Mouse (Mus musculus) heart, embryonic 12.5 days (tissue): ENCODE results near the gene F13b. TPM values are rescaled to one million over a fixed set of nuclear protein-coding genes. Genes with fewer than 3 reads are reported as not detected.

Source experiments
- ATAC-seq: fragments of 200-750 bp; cut with Nextera tagmentation; 2 replicates; pipeline ENCODE4 v1.8.0; 2017; ENCODE audit warnings: moderate TSS enrichment, moderate library complexity; ENCODE audit not compliant: insufficient number of reproducible peaks, low FRiP score
- H3K27ac ChIP-seq: fragments of 300-500 bp; sonication (generic); 2 replicates; pipeline ENCODE4 v1.5.1; 2016; ENCODE audit warnings: mild to moderate bottlenecking, moderate library complexity; ENCODE audit not compliant: poor library complexity, severe bottlenecking
- H3K27me3 ChIP-seq: fragments of 300-500 bp; sonication (generic); replicated peaks from 2 replicates; pipeline ENCODE4 v1.6.1; 2016; ENCODE audit warnings: mild to moderate bottlenecking, moderate library complexity
- H3K36me3 ChIP-seq: fragments of 300-500 bp; sonication (generic); 2 replicates; pipeline ENCODE4 v1.6.1; 2016; ENCODE audit warnings: mild to moderate bottlenecking, moderate library complexity
- H3K4me1 ChIP-seq: fragments of 300-500 bp; sonication (generic); replicated peaks from 2 replicates; pipeline ENCODE4 v1.6.1; 2016; ENCODE audit warnings: mild to moderate bottlenecking
- H3K4me2 ChIP-seq: fragments of 300-500 bp; sonication (generic); 2 replicates; pipeline ENCODE4 v1.6.1; 2016; ENCODE audit warnings: mild to moderate bottlenecking, moderate library complexity
- H3K4me3 ChIP-seq: fragments of 300-500 bp; sonication (generic); 2 replicates; pipeline ENCODE4 v1.5.1; 2016; ENCODE audit warnings: mild to moderate bottlenecking
- H3K9ac ChIP-seq: fragments of 300-500 bp; sonication (generic); 2 replicates; pipeline ENCODE4 v1.6.1; 2016; ENCODE audit warnings: mild to moderate bottlenecking, moderate library complexity
- H3K9me3 ChIP-seq: fragments of 300-500 bp; sonication (generic); replicated peaks from 2 replicates; pipeline ENCODE4 v1.6.1; 2016; ENCODE audit warnings: mild to moderate bottlenecking, moderate library complexity
- WGBS: fragments of 180-500 bp; shearing (Covaris S2); methylation state at CpG from one replicate; pipeline ENCODE4 v1.1.7; 2016; 5-methylcytosine and 5-hydroxymethylcytosine counted together
- polyA plus RNA-seq: library from polyadenylated mRNA; unstranded; fragments of >200 nt; fragmentation: Nextera tagmentation; extraction: Ambion mirVana; gene quantifications from 2 replicates; pipeline ENCODE4 v1.2.1, GENCODE M21; 2016

The F13b gene
- polyA plus RNA-seq, 1 experiment from 2014 or later: 0.06 TPM

DNA sequence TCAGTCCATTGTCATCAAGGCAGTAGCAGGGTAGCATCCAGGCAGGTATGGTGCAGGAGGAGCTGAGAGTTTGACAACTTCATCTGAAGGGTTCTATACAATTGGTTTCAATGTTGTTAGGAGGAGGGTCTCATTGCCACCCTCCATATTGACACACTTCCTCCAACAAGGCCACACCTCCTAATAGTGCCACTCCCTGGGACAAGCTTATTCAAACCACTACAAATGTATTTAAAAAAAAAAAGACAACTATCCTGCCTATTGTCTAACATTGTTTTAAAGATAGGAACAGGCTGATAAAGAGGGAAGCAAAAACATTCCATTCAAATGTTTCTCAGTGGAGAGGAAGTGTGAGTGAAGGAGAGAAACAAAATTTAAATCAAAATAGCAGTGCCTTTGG, 1.8 kb upstream of the F13b start:
- Histone ChIP-seq H3K27ac (no peak overlapping the region), H3K4me2 (no peak overlapping the region), H3K36me3 (peaks cover 8% of the 10 kb centered on the region; the same call in 1 of the 2 replicates), H3K27me3 (no peaks in the 10 kb centered on the region), H3K9ac (no peak overlapping the region), H3K9me3 (no peaks in the 10 kb centered on the region), H3K4me3 (no peak overlapping the region), H3K4me1 (no peaks in the 10 kb centered on the region)
- ATAC-seq: no peak

DNA sequence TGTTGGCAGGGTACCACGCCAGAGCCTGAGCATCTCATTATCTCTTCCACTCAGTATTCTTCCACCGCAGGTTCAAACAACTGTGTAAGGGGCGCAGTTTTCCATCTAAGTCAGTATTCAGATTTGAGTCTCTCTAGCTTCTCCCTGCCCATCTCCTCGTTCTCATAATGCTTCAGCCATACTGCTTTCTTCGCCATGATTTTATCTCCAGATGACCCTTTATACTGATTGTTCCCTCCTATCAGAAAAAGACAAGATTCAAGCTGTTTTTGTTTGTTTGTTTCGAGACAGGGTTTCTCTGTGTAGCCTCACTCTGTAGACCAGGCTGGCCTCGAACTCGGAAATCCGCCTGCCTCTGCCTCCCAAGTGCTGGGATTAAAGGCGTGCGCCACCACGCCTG, 13.1 kb downstream of the F13b start:
- Histone ChIP-seq H3K4me3 (no peak overlapping the region), H3K4me2 (no peak overlapping the region), H3K9me3 (no peaks in the 10 kb centered on the region), H3K27me3 (no peaks in the 10 kb centered on the region), H3K27ac (no peak overlapping the region), H3K36me3 (no peaks in the 10 kb centered on the region), H3K9ac (no peak overlapping the region), H3K4me1 (no peaks in the 10 kb centered on the region)
- no peak for ATAC-seq
- 85% methylated on average over 12 of the region's 12 CpGs for WGBS

DNA sequence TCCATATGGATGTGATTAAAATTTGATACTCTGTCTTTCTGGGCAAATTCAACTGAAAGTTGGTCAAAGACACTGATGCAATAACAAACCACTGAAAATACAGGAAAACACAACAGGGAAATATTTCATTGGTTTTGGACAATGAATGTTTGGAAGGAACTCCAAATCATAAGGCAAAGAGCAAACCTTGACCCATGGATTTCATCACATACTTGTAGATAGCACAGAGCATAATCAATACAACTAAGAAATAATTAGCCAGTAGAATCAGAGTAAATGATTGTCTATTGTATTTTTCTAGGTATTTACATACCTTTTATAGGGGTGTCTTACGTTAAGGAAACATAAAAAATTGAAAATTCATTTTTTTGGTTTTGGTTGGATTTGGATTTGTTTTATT, 47.0 kb downstream of the F13b start:
- 89% methylated on average over 1 of the region's 1 CpGs for whole genome bisulfite sequencing
- H3K4me3 ChIP-seq: no peak overlapping the region
- H3K27ac ChIP-seq: no peak overlapping the region
- H3K9me3 ChIP-seq: no peaks in the 10 kb centered on the region
- no peak overlapping the region for H3K9ac ChIP-seq
- no peak for ATAC-seq
- H3K4me2 ChIP-seq: no peak overlapping the region
- H3K27me3 ChIP-seq: no peaks in the 10 kb centered on the region
- H3K36me3 ChIP-seq: no peaks in the 10 kb centered on the region
- no peaks in the 10 kb centered on the region for H3K4me1 ChIP-seq

DNA sequence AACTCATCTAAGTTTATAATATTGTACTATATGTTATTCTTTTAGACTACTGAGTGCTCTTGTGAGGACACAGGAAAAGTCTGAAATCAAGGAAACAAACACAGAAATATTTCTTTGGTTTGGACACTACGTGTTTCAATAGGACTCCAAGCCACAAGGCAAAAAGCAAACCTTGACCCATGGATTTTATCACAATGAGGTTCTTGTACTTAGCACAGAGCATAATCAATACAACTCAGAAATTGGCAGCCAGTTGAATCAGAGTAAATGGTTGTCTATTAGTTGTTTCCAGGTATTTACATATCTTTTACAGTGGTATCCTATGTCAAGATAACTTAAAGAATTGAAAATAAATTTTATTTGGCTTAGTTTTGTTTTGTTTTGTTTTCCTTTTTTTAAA, 49.8 kb downstream of the F13b start:
- H3K4me2 ChIP-seq: no peak overlapping the region
- H3K36me3 ChIP-seq: no peaks in the 10 kb centered on the region
- no peaks in the 10 kb centered on the region for H3K27me3 ChIP-seq
- H3K4me1 ChIP-seq: no peaks in the 10 kb centered on the region
- H3K9ac ChIP-seq: no peak overlapping the region
- WGBS: 64% methylated on average over 1 of the region's 1 CpGs
- ATAC-seq: no peak
- H3K27ac ChIP-seq: no peak overlapping the region
- H3K9me3 ChIP-seq: no peaks in the 10 kb centered on the region
- H3K4me3 ChIP-seq: no peak overlapping the region

DNA sequence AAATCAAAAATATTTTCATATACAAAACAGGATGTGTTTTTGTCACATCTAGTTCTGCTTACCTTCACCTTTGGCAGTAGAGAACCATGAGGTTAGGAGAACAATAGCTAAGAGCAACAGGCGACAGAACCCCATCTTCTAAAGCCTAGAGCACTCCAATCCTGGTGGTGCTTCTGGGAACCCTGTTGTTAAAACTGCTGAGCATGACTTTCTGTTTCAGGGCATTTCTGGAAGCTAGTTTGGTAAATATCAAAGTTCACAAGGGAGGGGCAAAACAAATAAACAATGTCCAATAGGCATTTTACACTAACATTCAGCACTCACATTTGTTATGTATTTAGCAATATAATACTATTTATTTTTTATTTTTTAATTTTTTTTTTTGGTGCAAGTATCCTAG, 58.5 kb downstream of the F13b start, which contains the start of gene Cfhr1:
TSS of gene Cfhr1 (minus strand) at position 249 of the 400 bp plus-strand sequence.
- Histone ChIP-seq H3K27ac (no peak within 1 kb of the TSS), H3K27me3 (no peaks in the 10 kb centered on the region), H3K36me3 (no peaks in the 10 kb centered on the region), H3K4me3 (no peak within 1 kb of the TSS), H3K9ac (no peak within 1 kb of the TSS), H3K4me1 (no peaks in the 10 kb centered on the region), H3K4me2 (no peak within 1 kb of the TSS), H3K9me3 (no peaks in the 10 kb centered on the region)
- no peak for ATAC-seq
- WGBS: 53% methylated on average over 1 of the region's 1 CpGs

Other genes with a start within 250 kb of the F13b start
- gene Crb1, start 124.6 kb upstream of the F13b start, polyA plus RNA-seq: 0.27 and 0.28 TPM in 2 replicates
- gene Zbtb41, start 79.4 kb upstream of the F13b start, polyA plus RNA-seq: 12.5 and 12.8 TPM in 2 replicates
- gene Aspm, start 46.9 kb upstream of the F13b start, polyA plus RNA-seq: 18.0 and 18.4 TPM in 2 replicates
- not detected in 2 replicates for gene Cfhr1, start 58.6 kb downstream of the F13b start, polyA plus RNA-seq